ENCODE assay signal across 11 mouse cellular contexts in genomic region chr7:105784556-105784955, GRCm38 (mm10). TPM values are rescaled to one million over a fixed set of nuclear protein-coding genes. Genes with fewer than 3 reads are reported as not detected.
DNase-seq lines count a peak whose midpoint lies in the region; ATAC-seq and TF ChIP-seq lines count a peak whose summit lies in the region.
"Had no signal": no experiment of that assay in that cellular context is flagged by ENCODE, and none has a peak within 500 bp of the region (broad histone marks: within the 10 kb centered on the region; RNA-seq: fewer than 3 reads in every experiment).

No protein-coding gene starts in this region.

- no peak overlapping the region for H3K4me3 ChIP-seq in kidney, adult 2 months (ENCODE audit: insufficient read depth, low read depth, low read length)
- H3K4me3 ChIP-seq in forebrain, embryonic 14.5 days (ENCODE audit: low read depth, low read length): peak overlapping the region; percentile 13; the same call in 1 of the 2 replicates
- 0 out of 2 replicates have a peak overlapping the region, but pooled peaks have one; percentile 1 for H3K4me3 ChIP-seq in hindbrain, postnatal 0 days (ENCODE audit: low read length)
- H3K4me3 ChIP-seq in neural tube, embryonic 13.5 days: peak overlapping the region; percentile 91

- H3K27ac ChIP-seq in kidney, adult 2 months (ENCODE audit: insufficient read depth, low read depth, low read length): no peak overlapping the region
- no peak overlapping the region for H3K27ac ChIP-seq in forebrain, embryonic 14.5 days (ENCODE audit: low read depth, low read length)
- peak overlapping the region; percentile 45; the same call in 1 of the 2 replicates for H3K27ac ChIP-seq in hindbrain, postnatal 0 days
- H3K27ac ChIP-seq in neural tube, embryonic 13.5 days (replicated peaks): no peak overlapping the region

- H3K4me1 ChIP-seq in kidney, adult 2 months (ENCODE audit: control insufficient read depth, insufficient read depth, low read length): 0 out of 2 replicates have a peak, but pooled peaks cover 4% of the 10 kb centered on the region
- H3K4me1 ChIP-seq in forebrain, embryonic 14.5 days (ENCODE audit: control insufficient read depth, insufficient read depth, low read length): peaks cover 33% of the 10 kb centered on the region
- H3K4me1 ChIP-seq in hindbrain, postnatal 0 days (ENCODE audit: insufficient read depth, low read length): peaks cover 32% of the 10 kb centered on the region
- H3K4me1 ChIP-seq in neural tube, embryonic 13.5 days (replicated peaks): peaks cover 77% of the 10 kb centered on the region

- H3K36me3 ChIP-seq in kidney, adult 2 months (ENCODE audit: control insufficient read depth, insufficient read depth, low read length): no peaks in the 10 kb centered on the region
- peaks cover 58% of the 10 kb centered on the region for H3K36me3 ChIP-seq in forebrain, embryonic 14.5 days (ENCODE audit: control insufficient read depth, insufficient read depth, low read length)
- H3K36me3 ChIP-seq in hindbrain, postnatal 0 days (ENCODE audit: insufficient read depth, low read length): peaks cover 21% of the 10 kb centered on the region; the same call in 1 of the 2 replicates
- H3K36me3 ChIP-seq in neural tube, embryonic 13.5 days: peaks cover 55% of the 10 kb centered on the region

- DNase-seq in kidney, postnatal 10 days: peak; percentile 30
- no peak for DNase-seq in kidney, adult 2 months
- no peak for DNase-seq in forebrain, embryonic 14.5 days (ENCODE audit: low spot score)
- DNase-seq in hindbrain, postnatal 0 days (ENCODE audit: low spot score): peak; percentile 8
- no peak for DNase-seq in layer of hippocampus, postnatal 36 days
- DNase-seq in spleen, postnatal 36 days (ENCODE audit: low spot score in 2 of 2): no peak
- DNase-seq: adrenal gland, postnatal 10 days; cerebellum, adult 9-11 months; gastrocnemius, postnatal 14 days; right cerebral cortex, postnatal 14 days had no signal

- no peak for TF ChIP-seq CTCF in kidney, adult 2 months (conservative IDR thresholded peaks at IDR 0.05; ENCODE audit: insufficient read depth, insufficient read length, low read depth, low read length)
- no peak for TF ChIP-seq CTCF in hindbrain, postnatal 0 days (IDR thresholded peaks at IDR 0.05; ENCODE audit: low read depth)

- H3K4me2 ChIP-seq in forebrain, embryonic 14.5 days (ENCODE audit: low read length): peak overlapping the region; percentile 73
- peak overlapping the region; percentile 84 for H3K4me2 ChIP-seq in hindbrain, postnatal 0 days (ENCODE audit: low read depth, low read length)
- H3K4me2 ChIP-seq in neural tube, embryonic 13.5 days: peak overlapping the region; percentile 89

- 16% methylated on average over 4 of the region's 4 CpGs for WGBS in kidney, adult 2 months
- WGBS in forebrain, embryonic 14.5 days: 12% methylated on average over 4 of the region's 4 CpGs
- 8% methylated on average over 4 of the region's 4 CpGs for WGBS in hindbrain, postnatal 0 days
- WGBS in neural tube, embryonic 13.5 days: 3% methylated on average over 4 of the region's 4 CpGs

- no peaks in the 10 kb centered on the region for H3K9me3 ChIP-seq in forebrain, embryonic 14.5 days (replicated peaks; ENCODE audit: control insufficient read depth, low read length)
- no peaks in the 10 kb centered on the region for H3K9me3 ChIP-seq in hindbrain, postnatal 0 days (ENCODE audit: low read length)
- H3K9me3 ChIP-seq in neural tube, embryonic 13.5 days: no peaks in the 10 kb centered on the region

- TF ChIP-seq POLR2A in kidney, adult 2 months (IDR thresholded peaks at IDR 0.05; ENCODE audit: low read depth, low read length): no peak

- peaks cover 4% of the 10 kb centered on the region; the same call in 1 of the 2 replicates for H3K27me3 ChIP-seq in kidney, adult 2 months (replicated peaks; ENCODE audit: control insufficient read depth, insufficient read depth, low read length)
- no peaks in the 10 kb centered on the region for H3K27me3 ChIP-seq in forebrain, embryonic 14.5 days (replicated peaks; ENCODE audit: control insufficient read depth, insufficient read depth, low read length)
- H3K27me3 ChIP-seq in hindbrain, postnatal 0 days (ENCODE audit: insufficient read depth, low read length): no peaks in the 10 kb centered on the region
- H3K27me3 ChIP-seq in neural tube, embryonic 13.5 days: no peaks in the 10 kb centered on the region

- H3K9ac ChIP-seq in forebrain, embryonic 14.5 days (ENCODE audit: low read length): peak overlapping the region; percentile 42
- peak overlapping the region; percentile 22; the same call in 1 of the 2 replicates for H3K9ac ChIP-seq in hindbrain, postnatal 0 days (replicated peaks; ENCODE audit: low read length)
- H3K9ac ChIP-seq in neural tube, embryonic 13.5 days: peak overlapping the region; percentile 99

- no peak for ATAC-seq in forebrain, embryonic 14.5 days
- ATAC-seq in hindbrain, postnatal 0 days: no peak
- no peak for ATAC-seq in neural tube, embryonic 13.5 days (ENCODE audit: low read depth)

RNA-seq across cellular contexts. Expression of gene Dchs1, which starts 2.9 kb away (rescaled TPM):
- polyA plus RNA-seq in kidney, adult 2 months (2012; rRNA removed): 5.9 and 7.1 TPM in 2 replicates
- 18.3 and 21.7 TPM in 2 replicates for polyA plus RNA-seq in forebrain, embryonic 14.5 days (2014; fragmentation: Nextera tagmentation; extraction: Ambion mirVana)
- 96.9 and 109 TPM in 2 replicates for total RNA-seq in hindbrain, postnatal 0 days (2014; rRNA removed)
- polyA plus RNA-seq in hindbrain, postnatal 0 days (2015; fragmentation: Nextera tagmentation; extraction: Ambion mirVana): 6.0 and 6.6 TPM in 2 replicates
- polyA plus RNA-seq in neural tube, embryonic 13.5 days (2015; fragmentation: Nextera tagmentation; extraction: Ambion mirVana): 13.5 and 14.7 TPM in 2 replicates
- total RNA-seq in layer of hippocampus, postnatal 36 days (2021): 10 to 100 TPM; 13.9 to 15.6 TPM

RNA-seq across cellular contexts. Expression of gene Mrpl17, which starts 26.3 kb away (rescaled TPM):
- polyA plus RNA-seq in kidney, adult 2 months (2012; rRNA removed): 271 and 278 TPM in 2 replicates
- polyA plus RNA-seq in forebrain, embryonic 14.5 days (2014; fragmentation: Nextera tagmentation; extraction: Ambion mirVana): 182 and 221 TPM in 2 replicates
- 6.6 and 20.1 TPM in 2 replicates for total RNA-seq in hindbrain, postnatal 0 days (2014; rRNA removed)
- polyA plus RNA-seq in hindbrain, postnatal 0 days (2015; fragmentation: Nextera tagmentation; extraction: Ambion mirVana): 225 and 226 TPM in 2 replicates
- 224 and 230 TPM in 2 replicates for polyA plus RNA-seq in neural tube, embryonic 13.5 days (2015; fragmentation: Nextera tagmentation; extraction: Ambion mirVana)
- 100 to 1,000 TPM; 107 to 108 TPM for total RNA-seq in layer of hippocampus, postnatal 36 days (2021)

RNA-seq across cellular contexts. Expression of gene Tpp1, which starts 32.5 kb away (rescaled TPM):
- 251 and 309 TPM in 2 replicates for polyA plus RNA-seq in kidney, adult 2 months (2012; rRNA removed)
- polyA plus RNA-seq in forebrain, embryonic 14.5 days (2014; fragmentation: Nextera tagmentation; extraction: Ambion mirVana): 41.1 and 44.3 TPM in 2 replicates
- total RNA-seq in hindbrain, postnatal 0 days (2014; rRNA removed): 64.6 and 74.7 TPM in 2 replicates
- polyA plus RNA-seq in hindbrain, postnatal 0 days (2015; fragmentation: Nextera tagmentation; extraction: Ambion mirVana): 47.1 and 53.7 TPM in 2 replicates
- 48.4 and 49.2 TPM in 2 replicates for polyA plus RNA-seq in neural tube, embryonic 13.5 days (2015; fragmentation: Nextera tagmentation; extraction: Ambion mirVana)
- 10 to 100 TPM; 59.7 to 67.7 TPM for total RNA-seq in layer of hippocampus, postnatal 36 days (2021)

RNA-seq across cellular contexts. Expression of gene Taf10, which starts 40.4 kb away (rescaled TPM):
- polyA plus RNA-seq in kidney, adult 2 months (2012; rRNA removed): 423 and 437 TPM in 2 replicates
- 116 and 164 TPM in 2 replicates for polyA plus RNA-seq in forebrain, embryonic 14.5 days (2014; fragmentation: Nextera tagmentation; extraction: Ambion mirVana)
- 83.8 and 111 TPM in 2 replicates for total RNA-seq in hindbrain, postnatal 0 days (2014; rRNA removed)
- 120 and 124 TPM in 2 replicates for polyA plus RNA-seq in hindbrain, postnatal 0 days (2015; fragmentation: Nextera tagmentation; extraction: Ambion mirVana)
- polyA plus RNA-seq in neural tube, embryonic 13.5 days (2015; fragmentation: Nextera tagmentation; extraction: Ambion mirVana): 121 TPM in 2 replicates
- total RNA-seq in layer of hippocampus, postnatal 36 days (2021): 100 to 1,000 TPM; 119 to 122 TPM

RNA-seq across cellular contexts. Expression of gene Rrp8, which starts 47.4 kb away (rescaled TPM):
- 7.5 TPM in 2 replicates for polyA plus RNA-seq in kidney, adult 2 months (2012; rRNA removed)
- polyA plus RNA-seq in forebrain, embryonic 14.5 days (2014; fragmentation: Nextera tagmentation; extraction: Ambion mirVana): 19.3 and 20.3 TPM in 2 replicates
- 14.5 TPM in 2 replicates for total RNA-seq in hindbrain, postnatal 0 days (2014; rRNA removed)
- 18.9 and 20.8 TPM in 2 replicates for polyA plus RNA-seq in hindbrain, postnatal 0 days (2015; fragmentation: Nextera tagmentation; extraction: Ambion mirVana)
- 26.0 and 26.3 TPM in 2 replicates for polyA plus RNA-seq in neural tube, embryonic 13.5 days (2015; fragmentation: Nextera tagmentation; extraction: Ambion mirVana)
- 10 to 100 TPM; 10.7 to 15.8 TPM for total RNA-seq in layer of hippocampus, postnatal 36 days (2021)

Comparison
In these comparisons a context has a peak if more than half of its experiments do, and no peak if none do; other contexts are left out.
1. DNase-seq: peak in kidney, postnatal 10 days (single experiment) and hindbrain, postnatal 0 days (single experiment); none in kidney, adult 2 months (single experiment), forebrain, embryonic 14.5 days (single experiment), layer of hippocampus, postnatal 36 days (0 of 2) and spleen, postnatal 36 days (0 of 2).
2. H3K9ac ChIP-seq: peak in every context shown above with its lines; median percentile 99 in neural tube, embryonic 13.5 days; 42 in forebrain, embryonic 14.5 days; 22 in hindbrain, postnatal 0 days.
3. Peak in every context shown above with its lines, with median percentiles within 50 percentile points of each other: H3K4me2 ChIP-seq.